Mouse (Mus musculus) C2C12 (cell line): ENCODE measurements around the gene Camkk1.

ENCODE experiments used
- CEBPB ChIP-seq: IDR thresholded peaks from one replicate; pipeline ENCODE4 v1.6.1; 2011; ENCODE audit warnings: low read depth, mild to moderate bottlenecking, control low read depth, moderate library complexity
- CTCF ChIP-seq: IDR thresholded peaks from one replicate; pipeline ENCODE4 v1.5.1; 2011; ENCODE audit not compliant: control insufficient read depth, insufficient read depth, insufficient read length
- MAX ChIP-seq: IDR thresholded peaks from one replicate; pipeline ENCODE4 v1.6.1; 2011; ENCODE audit warnings: mild to moderate bottlenecking, control low read depth
- MYOD1 ChIP-seq: IDR thresholded peaks from one replicate; pipeline ENCODE4 v1.6.1; 2011; ENCODE audit warnings: low read depth; ENCODE audit not compliant: control insufficient read depth, insufficient read length

GRCm38 (mm10) chr11:72983283-72983682 is 35.5 kb upstream of the Camkk1 start:
- TF ChIP-seq CTCF (no peak), MAX (no peak), CEBPB (no peak), MYOD1 (no peak)
